Mouse (Mus musculus) ovary, postnatal 10 days (tissue): ENCODE measurements around the gene Selenom.

Experiments used
- DNase-seq: peaks from one replicate; pipeline ENCODE4 v3.0.0; 2022; ENCODE audit warnings: low spot score

The Selenom gene

DNA sequence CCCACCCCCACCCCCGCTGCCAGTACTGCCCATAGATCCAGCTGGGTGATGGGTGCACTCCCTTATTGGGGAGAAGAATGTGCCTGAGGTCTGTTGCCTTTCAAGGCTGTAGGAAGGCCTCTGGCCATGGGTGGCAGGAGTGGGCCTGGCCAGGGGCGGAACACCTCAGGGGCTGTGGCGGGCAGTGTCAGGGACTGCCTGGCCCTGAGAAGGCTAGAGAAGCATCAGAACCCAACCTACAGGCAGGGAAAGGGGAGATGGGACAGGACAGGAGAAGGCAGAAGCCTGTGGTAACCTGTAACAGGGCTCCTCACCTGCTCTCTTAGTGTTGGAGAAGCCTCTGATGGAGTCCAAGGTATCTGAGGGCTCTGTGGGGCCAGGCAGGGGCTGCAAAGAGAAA, 16.2 kb downstream of the Selenom start:
- no peak for DNase-seq

DNA sequence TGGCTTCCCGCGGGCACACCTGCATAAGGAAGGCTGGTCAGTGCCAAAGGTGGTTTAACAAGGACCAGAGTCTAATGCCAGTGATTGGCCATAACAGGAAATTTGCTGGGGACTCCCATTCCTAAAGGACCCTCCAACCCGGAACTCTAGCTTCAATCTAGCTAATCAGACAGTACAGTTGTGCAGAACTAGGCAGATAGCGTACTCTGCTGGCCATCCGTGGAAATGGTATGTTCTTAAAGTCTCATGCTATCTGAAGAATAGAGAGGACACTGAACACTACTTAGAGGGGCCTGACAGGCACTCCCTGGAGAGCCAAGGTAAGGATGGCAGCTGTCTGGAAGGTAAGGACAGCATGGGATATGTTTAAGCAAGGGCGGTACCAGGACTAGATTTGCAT, 17.1 kb downstream of the Selenom start:
- no peak for DNase-seq

DNA sequence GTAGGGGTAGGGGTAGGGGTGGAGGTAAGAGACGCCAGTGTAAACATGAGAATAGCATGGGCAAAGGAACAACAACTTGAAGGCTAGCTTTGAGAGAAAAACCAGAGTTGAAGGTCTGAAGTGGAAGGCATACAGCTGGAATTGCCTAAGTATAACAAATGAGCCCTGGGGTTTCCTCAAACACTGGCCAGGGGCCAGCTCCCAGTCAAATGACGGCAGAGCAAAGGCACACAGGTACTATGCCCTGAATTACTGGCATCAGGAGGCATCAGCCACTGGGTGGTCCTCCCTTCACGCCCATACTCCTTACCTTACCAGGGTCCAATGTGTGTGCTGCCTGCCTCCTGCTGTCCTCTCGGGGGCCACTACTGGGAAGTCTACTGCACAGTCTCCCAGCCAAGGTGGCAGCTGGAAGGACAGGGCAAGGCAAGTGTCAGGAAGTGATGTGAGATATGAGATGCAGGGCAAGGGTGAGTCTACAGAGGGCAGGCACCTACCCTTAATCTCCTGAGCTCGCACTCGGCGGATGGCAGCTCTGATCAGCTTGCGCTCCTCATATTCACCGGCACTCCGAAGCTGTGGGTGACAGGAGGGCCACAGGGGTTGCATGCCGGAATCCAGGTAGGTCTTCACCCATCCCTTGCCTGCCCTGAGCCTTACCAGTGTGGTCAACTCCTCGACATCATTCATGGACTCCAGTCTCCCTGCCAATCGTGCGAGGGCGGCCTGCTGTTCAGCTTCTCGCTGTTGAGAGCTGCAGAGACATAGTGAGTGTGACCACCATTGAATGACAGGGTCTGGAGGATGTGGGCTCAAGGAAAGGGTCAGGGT, 17.8 kb downstream of the Selenom start:
- DNase-seq = no peak

DNA sequence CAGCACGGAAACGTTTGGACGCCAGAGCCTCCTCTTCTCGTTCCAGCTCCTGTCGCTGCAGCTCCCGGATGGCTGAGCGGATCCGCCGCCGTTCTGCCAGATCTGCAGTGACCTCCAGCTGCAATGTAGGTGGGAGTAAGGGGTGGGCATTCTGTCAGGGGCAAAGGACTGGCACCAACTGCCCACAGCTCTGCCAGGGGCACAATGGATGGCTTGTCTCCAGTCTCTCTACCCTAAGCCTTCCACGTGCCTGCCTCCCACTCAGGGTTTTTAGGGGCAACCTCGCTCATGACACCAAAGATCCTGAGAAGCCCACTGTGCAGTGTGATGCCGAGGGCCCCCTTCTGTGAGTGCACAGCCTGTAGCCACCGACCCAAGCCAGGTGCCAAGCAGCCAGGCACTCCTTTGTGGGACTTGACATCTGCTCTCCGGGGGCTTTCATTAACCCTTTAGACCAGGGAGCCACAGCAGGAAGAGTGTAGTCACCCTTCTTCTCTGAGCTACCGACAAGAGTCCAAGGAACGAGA, 19.0 kb downstream of the Selenom start:
- no peak for DNase-seq

DNA sequence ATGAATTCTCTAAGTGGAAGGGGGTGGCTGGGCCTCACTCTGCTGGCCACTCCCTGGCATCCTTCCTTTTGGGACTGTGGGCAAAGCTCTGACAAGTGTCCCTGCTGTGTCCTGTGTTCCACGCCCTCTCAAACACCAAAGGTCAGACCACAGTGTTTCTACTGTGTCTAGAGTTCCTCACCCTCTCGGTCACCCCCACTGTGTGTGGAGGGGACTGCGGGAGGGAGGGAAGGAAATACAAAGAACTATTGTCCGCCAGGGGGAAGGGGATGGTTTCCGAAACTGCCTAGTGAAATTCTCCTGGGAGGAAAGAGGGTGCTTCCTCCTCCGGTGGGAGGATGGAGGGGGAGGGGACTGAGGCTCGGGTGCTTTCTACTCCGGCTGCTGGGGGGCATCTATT, 20.5 kb downstream of the Selenom start:
- no peak for DNase-seq

DNA sequence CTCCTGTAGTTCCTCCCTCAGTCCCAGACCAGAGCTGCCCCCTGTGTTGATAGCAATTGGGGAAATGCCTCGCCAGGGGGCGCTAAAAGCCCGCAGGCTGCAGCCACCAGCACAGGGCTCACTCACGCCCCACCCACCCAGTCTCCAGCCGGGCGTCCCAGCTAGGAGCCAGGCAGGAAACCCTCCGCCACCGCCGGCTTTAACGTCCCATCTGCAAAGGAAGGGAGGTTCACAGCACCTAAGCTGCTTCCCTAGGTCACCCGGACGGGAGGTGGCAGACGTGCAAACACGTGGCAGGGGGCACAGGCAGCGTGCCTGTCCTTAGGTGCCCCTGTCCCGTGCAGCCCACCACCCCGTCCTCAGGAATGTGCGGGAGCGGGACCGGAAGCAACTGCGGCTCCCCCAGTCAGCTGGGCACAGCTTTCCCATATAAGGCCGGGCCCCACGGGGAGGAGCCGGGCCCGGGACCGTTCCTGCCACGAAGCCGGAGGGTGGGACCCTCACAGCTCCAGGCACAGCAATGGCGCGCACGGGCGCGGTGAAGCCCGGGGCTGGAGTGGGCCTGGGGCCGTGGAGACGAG, 21.0 kb downstream of the Selenom start:
- DNase-seq = peak; percentile 97

DNA sequence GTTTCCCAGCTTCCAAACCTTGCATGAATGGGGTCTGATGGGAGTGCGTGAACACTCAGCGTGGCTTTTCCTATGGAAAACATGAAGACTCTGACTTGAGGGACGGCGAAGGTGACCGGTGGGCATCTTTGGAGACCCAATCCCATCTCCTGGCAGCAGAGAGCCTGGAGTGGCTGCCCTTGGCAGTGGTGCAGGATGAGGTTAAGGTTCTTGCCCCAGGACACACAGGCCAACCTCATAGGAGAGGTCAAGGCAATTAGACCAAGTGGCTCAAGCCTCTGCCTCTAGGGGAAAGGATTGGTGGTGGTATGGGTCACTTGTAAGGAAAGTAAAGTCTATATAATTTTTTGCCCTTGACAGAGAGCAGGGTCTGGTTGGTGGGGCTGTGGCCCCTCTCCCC, 21.6 kb downstream of the Selenom start:
- no peak for DNase-seq

DNA sequence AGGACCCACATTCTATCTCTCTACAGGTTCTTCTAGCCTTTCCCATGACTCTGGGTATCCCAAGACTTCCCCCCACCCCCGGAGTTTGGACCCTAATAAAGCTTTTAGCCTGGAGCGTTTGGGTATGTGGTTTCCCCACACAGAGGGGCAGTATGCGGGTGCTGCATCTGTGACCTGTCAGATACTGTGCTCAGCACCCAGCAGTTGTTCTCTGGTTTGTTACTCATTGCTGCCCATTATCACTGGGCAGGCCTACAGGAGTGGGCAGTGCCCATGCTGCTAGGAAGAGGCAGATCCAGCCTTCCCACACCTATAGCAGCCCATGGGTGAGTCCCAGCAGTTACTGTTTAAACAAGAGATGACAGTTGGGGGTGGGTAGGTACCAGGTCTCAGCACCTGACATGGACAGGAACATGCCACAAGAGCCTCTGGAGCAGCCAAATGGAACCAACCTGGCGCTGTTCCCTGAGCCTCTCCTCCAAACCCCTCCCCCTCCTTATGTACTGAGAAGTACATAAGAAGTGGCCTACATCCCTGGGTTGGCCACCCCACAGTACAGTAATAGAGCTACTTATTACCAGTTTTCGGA, 22.4 kb downstream of the Selenom start:
- DNase-seq = no peak

DNA sequence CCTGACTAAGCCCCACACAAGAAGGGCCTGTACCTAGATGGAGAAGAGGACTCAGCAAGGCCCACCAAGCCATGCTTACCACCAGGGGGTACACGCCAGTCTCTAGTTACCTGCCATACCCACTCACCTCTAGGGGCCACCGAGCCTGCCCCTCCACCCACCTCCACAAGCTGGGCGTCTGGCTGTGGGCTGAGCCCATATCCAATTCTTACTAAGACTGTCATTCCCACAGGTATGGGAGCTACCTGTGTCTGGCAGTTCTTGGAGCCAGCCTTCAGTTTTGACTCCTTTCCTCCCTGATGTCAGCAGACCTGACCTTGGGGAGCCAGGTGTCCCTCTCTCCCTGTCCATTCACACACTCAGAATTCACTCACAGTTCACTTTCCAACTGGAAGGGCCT, 23.2 kb downstream of the Selenom start:
- DNase-seq = no peak

DNA sequence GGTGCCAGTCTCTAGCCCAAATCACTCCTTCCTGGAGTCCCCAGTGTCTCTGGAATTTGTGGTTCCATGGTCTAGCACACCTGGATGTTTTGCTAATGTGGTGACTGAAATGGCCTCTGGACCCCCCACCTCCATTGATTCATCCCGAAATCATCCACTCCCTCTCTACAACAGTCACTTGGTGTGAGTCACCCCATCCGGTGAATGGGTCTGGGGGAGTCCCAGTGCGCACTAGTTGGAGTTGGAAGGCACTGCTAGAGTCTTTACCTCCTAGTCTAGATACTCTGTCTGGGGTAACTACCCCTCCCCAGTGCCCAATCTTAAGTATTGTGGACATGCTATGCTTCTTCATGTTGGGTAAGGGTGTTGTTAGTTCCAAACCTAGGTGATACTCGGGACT, 23.9 kb downstream of the Selenom start:
- no peak for DNase-seq

DNA sequence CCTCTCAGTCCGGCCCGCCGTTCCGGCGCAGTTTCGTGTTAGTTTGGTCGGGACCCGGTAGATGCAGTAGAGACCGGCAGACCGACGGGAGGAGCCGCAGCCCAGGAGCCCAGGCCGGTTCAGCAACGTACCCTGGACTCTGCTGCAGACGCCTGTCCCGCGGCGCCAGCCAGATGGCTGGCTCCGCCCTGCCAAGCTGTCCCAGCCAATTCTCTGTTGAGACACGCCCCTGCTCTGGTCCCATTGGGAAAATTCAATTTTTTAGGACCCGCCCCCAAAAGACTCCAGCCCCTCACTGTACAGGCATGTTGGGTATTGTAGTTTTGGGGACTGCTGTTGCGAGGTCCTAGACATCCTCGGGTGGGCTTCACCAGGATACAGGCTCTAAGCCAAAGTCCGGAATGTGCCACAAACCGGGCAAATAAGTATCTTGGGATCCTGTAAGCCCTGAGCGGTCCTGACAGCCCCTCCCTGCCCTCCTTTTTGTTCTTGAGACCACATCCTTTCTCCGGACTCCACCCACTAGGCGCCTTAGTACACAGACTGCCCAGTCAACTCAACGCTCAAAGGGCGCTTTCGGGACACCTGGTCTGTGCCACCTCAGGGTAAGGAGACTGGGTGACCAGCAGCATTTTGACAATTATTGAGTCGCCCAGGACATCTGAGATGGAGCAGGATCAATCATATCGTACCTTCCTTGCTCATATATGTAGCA, 24.8 kb downstream of the Selenom start:
- DNase-seq = peak; percentile 80

DNA sequence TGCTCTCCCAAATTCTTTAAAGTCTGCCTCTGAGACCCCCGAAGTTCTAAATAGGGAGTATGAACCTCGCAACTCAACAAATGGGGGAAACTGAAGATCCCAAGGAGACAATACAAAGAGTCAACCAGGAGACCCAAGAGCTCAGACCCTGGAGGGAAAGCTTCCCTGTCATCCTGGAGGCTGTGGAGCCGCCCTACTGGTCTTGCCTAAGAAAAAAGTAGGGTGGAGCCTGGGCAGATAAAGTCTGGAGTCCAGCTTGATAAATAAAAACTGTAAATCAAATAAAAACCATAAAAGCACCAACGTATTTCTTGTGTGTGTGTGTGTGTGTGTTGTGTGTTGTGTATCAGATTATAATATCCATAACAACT, 25.3 kb downstream of the Selenom start:
- DNase-seq = no peak

DNA sequence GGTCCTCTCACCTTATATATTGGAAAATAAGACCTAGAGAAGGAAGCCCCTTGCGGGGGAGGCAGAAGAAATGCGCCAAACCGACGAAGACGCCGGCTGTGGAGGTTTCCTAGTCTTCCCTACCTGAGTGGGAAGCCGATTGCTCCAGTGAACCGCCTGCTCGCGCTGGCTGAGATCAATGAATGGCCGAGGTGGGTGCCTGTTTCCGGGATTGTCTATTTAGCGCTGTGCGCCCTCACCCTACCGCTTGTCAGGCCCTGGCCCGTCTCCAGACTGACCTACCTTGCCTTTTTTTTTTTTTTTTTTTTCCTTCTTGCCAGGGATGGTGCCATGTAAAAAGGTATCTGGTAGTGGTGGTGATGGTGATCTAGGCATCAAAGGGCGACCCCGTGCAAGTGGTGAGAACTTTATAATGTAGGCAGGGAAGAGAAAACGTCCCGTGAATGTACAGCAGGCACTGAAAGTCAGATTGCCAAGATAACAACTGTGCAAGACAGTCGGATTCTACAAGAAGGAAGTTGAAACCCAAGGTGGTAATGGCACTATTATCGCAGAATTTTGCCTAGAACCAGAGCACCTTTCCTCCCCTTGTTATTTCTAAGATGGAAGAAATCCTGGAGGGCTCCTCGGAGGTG, 26.1 kb downstream of the Selenom start, which contains the start of gene Smtn:
TSS of gene Smtn (minus strand) at position 162 of the 635 bp plus-strand sequence.
- DNase-seq = no peak

DNA sequence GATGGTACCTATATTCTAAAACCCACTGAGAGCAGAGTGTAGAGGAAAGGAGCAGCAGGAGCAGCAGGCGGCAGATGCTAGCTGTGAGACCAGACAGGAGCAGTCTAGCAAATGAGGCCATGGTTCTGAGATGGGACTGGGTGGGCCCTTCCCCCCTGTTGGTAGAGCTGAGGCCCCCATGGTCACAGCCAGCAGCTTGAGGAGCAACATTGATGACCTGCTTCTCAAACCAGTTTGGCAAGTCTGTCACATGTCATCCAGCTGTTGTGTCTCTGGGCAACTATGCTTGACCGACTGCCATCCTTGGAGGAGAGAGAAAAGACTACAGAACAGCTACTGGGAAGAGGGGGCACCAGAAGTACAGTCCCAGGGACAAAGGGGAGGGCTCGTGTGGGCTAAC, 27.4 kb downstream of the Selenom start:
- DNase-seq = no peak

DNA sequence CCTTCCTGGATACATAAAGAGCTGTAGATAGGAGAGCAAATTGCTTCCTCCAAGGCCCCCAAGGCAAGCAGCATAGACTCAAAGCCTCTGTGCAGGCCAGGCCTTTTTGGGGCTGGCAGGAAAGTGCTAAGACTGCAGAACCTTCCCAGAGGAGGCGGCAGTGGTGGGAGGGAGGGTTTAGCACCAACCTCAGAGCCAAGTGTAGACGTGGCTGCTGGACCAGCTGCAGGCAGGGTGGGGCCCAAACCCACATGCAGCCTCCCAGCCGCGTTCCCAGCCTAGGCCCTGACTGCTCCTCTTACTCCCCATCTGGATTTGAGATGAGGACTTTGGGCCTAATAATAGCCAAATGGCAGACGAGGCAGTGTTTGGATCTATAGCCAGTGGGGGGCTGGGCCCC, 28.5 kb downstream of the Selenom start:
- DNase-seq = no peak

DNA sequence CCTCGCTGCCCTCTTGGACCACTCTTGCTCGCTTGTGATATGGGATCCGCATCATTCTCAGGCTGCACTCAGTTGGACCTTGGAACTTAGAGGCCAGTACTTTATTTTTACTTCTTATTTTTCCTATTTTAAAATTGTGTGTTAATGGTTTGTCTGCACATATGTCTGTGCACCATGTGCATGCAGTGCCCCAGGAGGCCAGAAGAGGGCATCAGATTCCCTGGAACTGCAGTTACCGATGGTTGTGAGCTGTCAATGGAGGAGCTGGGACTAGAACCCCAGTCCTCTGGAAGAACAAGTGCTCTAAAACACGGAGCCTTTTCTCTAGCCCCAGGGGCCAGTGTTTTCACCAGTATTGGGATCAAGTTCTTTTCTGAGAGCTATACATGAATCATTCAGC, 29.9 kb downstream of the Selenom start:
- DNase-seq = no peak

DNA sequence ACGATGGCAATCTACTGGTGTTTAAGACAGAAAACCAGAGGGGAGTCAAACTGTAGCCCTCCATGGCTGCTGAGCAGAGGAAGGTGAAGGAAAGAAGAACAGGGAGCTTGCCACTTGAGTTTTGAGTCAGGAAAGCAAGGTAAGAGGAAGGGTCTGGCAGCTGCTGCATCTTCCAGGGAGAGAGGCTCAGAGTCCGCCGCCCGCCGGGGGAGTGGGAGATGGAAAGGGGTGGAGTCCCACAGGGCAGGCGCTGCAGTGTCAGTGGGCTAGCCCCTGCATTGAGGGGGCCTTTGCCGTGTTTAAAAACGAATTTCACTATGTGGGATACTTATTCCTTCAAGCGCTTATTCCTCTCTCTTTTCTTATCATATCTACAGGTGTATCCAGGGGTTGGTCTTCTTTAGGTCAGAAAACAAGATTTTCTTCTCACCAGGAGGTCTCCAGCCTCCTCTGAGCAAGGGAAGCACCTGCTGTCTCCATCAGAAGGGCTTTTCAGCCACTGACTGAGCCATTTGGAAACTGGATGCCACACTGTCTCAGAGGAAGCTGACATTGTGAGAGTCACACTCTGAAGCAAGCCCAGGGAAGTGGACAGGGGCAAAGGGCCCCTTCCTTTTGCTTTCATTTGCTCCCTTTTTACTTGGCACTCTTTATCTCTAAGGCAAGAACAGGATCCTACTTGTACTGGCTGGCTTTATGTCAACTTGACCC, 31.2 kb downstream of the Selenom start:
- DNase-seq = no peak

DNA sequence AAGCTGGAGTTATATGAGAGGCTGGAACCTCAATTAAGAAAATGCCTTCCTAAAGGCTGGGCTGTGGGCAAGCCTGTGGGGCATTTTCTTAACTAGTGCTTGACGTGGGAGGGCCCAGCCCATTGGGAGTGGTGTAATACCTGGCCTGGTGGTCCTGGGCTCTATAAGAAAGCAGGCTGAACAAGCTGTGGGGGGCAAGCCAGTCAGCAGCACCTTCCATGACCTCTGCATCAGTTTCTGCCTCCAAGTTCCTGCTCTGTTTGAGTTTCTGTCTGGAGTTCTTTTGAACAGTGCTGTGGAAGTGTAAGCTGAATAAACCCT, 31.7 kb downstream of the Selenom start:
- no peak for DNase-seq

DNA sequence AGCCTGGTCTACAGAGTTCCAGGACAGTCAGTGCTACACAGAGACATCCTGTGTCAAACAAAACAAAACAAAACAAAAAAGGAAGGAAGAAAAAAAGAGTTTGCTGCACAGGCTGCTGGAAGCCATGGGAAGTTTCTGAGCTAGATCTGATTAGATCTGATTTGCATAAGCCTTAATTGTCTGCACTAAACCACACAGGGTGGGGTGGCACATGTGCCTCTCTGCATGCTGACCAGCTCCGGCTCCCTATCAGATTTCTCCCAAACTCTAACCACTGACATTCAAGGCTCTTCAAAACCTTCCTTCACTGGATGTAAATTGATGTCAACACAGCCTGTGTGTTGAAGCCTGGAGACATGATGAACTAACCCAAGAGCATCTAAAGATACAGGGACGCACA, 32.6 kb downstream of the Selenom start:
- DNase-seq = no peak

DNA sequence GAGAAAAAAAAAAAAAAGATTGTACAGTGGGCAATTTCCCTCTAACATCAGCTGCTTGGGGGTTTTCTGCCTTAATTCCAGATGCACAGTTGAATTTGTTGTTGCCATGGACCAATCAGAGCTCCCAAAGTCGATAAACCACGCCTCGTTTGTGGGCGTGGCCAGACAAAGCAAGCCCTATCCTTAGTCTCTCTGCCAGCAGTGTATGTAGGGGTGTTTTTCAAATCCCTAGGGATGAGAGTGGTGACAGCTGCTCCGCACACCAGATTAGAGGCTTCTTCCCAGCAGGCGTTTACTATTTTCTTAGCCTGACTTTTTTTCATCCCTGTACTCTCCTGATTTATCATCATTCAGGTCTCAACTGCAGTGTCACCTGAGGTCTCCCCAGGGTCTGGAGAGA, 33.5 kb downstream of the Selenom start:
- no peak for DNase-seq

DNA sequence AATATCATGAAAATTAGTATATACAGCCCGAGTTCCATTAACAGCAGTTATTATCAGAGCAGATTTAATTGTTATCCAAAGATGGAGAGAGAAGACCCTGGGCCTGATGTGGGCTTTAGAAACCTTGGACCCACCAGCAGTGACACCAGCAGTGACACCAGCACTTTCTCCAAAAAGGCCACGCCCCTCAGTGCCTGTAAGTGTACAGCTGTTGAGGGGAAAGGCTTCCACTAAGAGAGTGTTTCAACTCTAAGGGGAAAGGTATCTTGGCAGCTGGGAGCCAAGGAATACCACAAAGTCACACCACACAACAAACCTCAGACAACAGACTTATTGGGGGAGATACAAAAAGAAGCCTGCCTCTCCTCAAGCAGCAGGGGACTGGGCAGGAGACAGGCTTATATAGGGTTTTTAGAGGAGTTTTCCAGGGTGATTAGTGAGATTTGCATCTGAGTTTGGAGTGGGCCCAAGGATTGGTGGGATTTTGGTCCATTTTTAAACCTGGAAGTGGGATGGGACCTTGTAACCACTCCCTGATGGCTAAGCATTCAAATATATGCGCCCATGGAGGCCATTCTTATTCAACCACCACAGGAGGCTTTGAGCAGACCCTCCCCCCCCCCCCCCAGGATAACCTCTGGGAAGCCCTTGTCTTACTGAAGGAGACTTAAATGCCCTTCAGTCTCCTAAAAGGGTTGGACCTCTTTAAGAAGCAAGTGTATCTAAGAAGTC, 34.2 kb downstream of the Selenom start:
- no peak for DNase-seq
